Mouse (Mus musculus) lung, embryonic 14.5 days (tissue): ENCODE data around the gene Olfr281. TPM values are rescaled to one million over a fixed set of nuclear protein-coding genes. Genes with fewer than 3 reads are reported as not detected.
A peak's percentile ranks its signal among the peaks of the same experiment; 100 is the strongest.
"Not testable (repeated sequence)": the region's sequence is repeated elsewhere in the genome, so short reads cannot be mapped to it uniquely, and the experiment has no call there.

Source experiments
- ATAC-seq: fragments of 200-750 bp; cut with Nextera tagmentation; 2 replicates; pipeline ENCODE4 v1.8.0; 2017; ENCODE audit warnings: mild to moderate bottlenecking, moderate TSS enrichment, moderate library complexity; ENCODE audit not compliant: insufficient read depth
- DNase-seq: peaks from one replicate; pipeline ENCODE4 v3.0.0-alpha.2; 2015
- H3K27ac ChIP-seq: fragments of 300-500 bp; sonication (generic); 2 replicates; pipeline ENCODE4 v1.5.1; 2014; ENCODE audit warnings: low read depth, mild to moderate bottlenecking, moderate library complexity
- H3K27me3 ChIP-seq: fragments of 300-500 bp; sonication (generic); 2 replicates; pipeline ENCODE4 v1.6.1; 2014; ENCODE audit warnings: low read length, control low read depth; ENCODE audit not compliant: insufficient read depth
- H3K36me3 ChIP-seq: fragments of 300-500 bp; sonication (generic); 2 replicates; pipeline ENCODE4 v1.6.1; 2014; ENCODE audit warnings: control low read depth; ENCODE audit not compliant: insufficient read depth
- H3K4me1 ChIP-seq: fragments of 300-500 bp; sonication (generic); 2 replicates; pipeline ENCODE4 v1.6.1; 2014; ENCODE audit warnings: antibody characterized with exemption, control low read depth; ENCODE audit not compliant: insufficient read depth
- H3K4me2 ChIP-seq: fragments of 300-500 bp; sonication (generic); 2 replicates; pipeline ENCODE4 v1.6.1; 2014; ENCODE audit warnings: mild to moderate bottlenecking
- H3K4me3 ChIP-seq: fragments of 300-500 bp; sonication (generic); 2 replicates; pipeline ENCODE4 v1.5.1; 2014; ENCODE audit warnings: low read depth, low read length
- H3K9ac ChIP-seq: fragments of 300-500 bp; sonication (generic); 2 replicates; pipeline ENCODE4 v1.6.1; 2014
- H3K9me3 ChIP-seq: fragments of 300-500 bp; sonication (generic); 2 replicates; pipeline ENCODE4 v1.6.1; 2016; ENCODE audit warnings: low read depth, low read length, control low read depth
- CTCF ChIP-seq: IDR thresholded peaks from 2 replicates; pipeline ENCODE4 v1.5.1; 2016; ENCODE audit warnings: antibody characterized with exemption, low read depth
- WGBS: fragments of 180-500 bp; shearing (Covaris S2); extraction: QIAGEN DNeasy Blood & Tissue Kit; methylation state at CpG from one replicate; pipeline ENCODE4 v1.1.7; 2014; 5-methylcytosine and 5-hydroxymethylcytosine counted together
- polyA plus RNA-seq: library from polyadenylated mRNA; unstranded; fragments of >200 nt; fragmentation: Nextera tagmentation; extraction: Ambion mirVana; gene quantifications from 2 replicates; pipeline ENCODE4 v1.2.1, GENCODE M21; 2014

The Olfr281 gene
- not detected in 2 replicates for polyA plus RNA-seq

GRCm38 (mm10) chr15:98452288-98452687 lies at the start of gene Olfr281:
TSS of gene Olfr281 (plus strand) at chr15:98452588.
- 89% methylated on average over 7 of the region's 7 CpGs for WGBS
- Histone ChIP-seq H3K4me3 (no peak within 1 kb of the TSS), H3K4me1 (no peaks in the 10 kb centered on the region), H3K9me3 (no peaks in the 10 kb centered on the region), H3K36me3 (no peaks in the 10 kb centered on the region), H3K9ac (no peak within 1 kb of the TSS), H3K27ac (no peak within 1 kb of the TSS), H3K27me3 (no peaks in the 10 kb centered on the region), H3K4me2 (no peak within 1 kb of the TSS)
- no peak for TF ChIP-seq CTCF
- DNase-seq (no peak), ATAC-seq (no peak)

GRCm38 (mm10) chr15:98408406-98409060 lies 43.9 kb upstream of the Olfr281 start:
- no peaks in the 10 kb centered on the region; the same call in 1 of the 2 replicates for H3K9me3 ChIP-seq
- no peaks in the 10 kb centered on the region for H3K4me1 ChIP-seq
- TF ChIP-seq CTCF: 0 out of 2 replicates have a peak, but pooled peaks have one; percentile 30
- H3K27ac ChIP-seq: no peak overlapping the region
- WGBS: 64% methylated on average over 17 of the region's 17 CpGs
- H3K9ac ChIP-seq: no peak overlapping the region
- ATAC-seq (no peak), DNase-seq (peak; percentile 41)
- no peak overlapping the region for H3K4me2 ChIP-seq
- no peaks in the 10 kb centered on the region for H3K27me3 ChIP-seq
- H3K36me3 ChIP-seq: no peaks in the 10 kb centered on the region
- no peak overlapping the region for H3K4me3 ChIP-seq

GRCm38 (mm10) chr15:98409635-98410034 lies 42.8 kb upstream of the Olfr281 start:
- no peak overlapping the region for H3K4me3 ChIP-seq
- H3K27ac ChIP-seq: no peak overlapping the region
- no peak for TF ChIP-seq CTCF
- no peak for ATAC-seq
- H3K4me1 ChIP-seq: no peaks in the 10 kb centered on the region
- no peak overlapping the region for H3K9ac ChIP-seq
- H3K9me3 ChIP-seq: no peaks in the 10 kb centered on the region; the same call in 1 of the 2 replicates
- H3K27me3 ChIP-seq: no peaks in the 10 kb centered on the region
- no peak for DNase-seq
- 76% methylated on average over 2 of the region's 2 CpGs for WGBS
- H3K4me2 ChIP-seq: no peak overlapping the region
- no peaks in the 10 kb centered on the region for H3K36me3 ChIP-seq

- Histone ChIP-seq H3K36me3 (no peaks in the 10 kb centered on the region), H3K27me3 (no peaks in the 10 kb centered on the region), H3K4me1 (no peaks in the 10 kb centered on the region), H3K9ac (no peak overlapping the region), H3K27ac (no peak overlapping the region), H3K9me3 (no peaks in the 10 kb centered on the region; the same call in 1 of the 2 replicates), H3K4me2 (no peak overlapping the region), H3K4me3 (no peak overlapping the region)
- TF ChIP-seq CTCF: no peak
- 93% methylated on average over 9 of the region's 9 CpGs for WGBS
- ATAC-seq (no peak), DNase-seq (no peak)
These were observed 42.1 kb upstream of the Olfr281 start for GRCm38 (mm10) chr15:98410249-98410648.

- Histone ChIP-seq H3K27ac (no peak overlapping the region), H3K36me3 (no peaks in the 10 kb centered on the region), H3K27me3 (no peaks in the 10 kb centered on the region), H3K4me2 (no peak overlapping the region), H3K9me3 (no peaks in the 10 kb centered on the region), H3K9ac (no peak overlapping the region), H3K4me3 (no peak overlapping the region), H3K4me1 (no peaks in the 10 kb centered on the region)
- TF ChIP-seq CTCF: no peak
- DNase-seq (no peak), ATAC-seq (no peak)
- 69% methylated on average over 4 of the region's 4 CpGs for WGBS
These were observed 36.4 kb upstream of the Olfr281 start for GRCm38 (mm10) chr15:98415996-98416395.

GRCm38 (mm10) chr15:98416802-98417201 lies 35.6 kb upstream of the Olfr281 start:
- not testable (repeated sequence) for H3K9me3 ChIP-seq, DNase-seq, H3K4me3 ChIP-seq, H3K27me3 ChIP-seq, H3K9ac ChIP-seq, H3K4me2 ChIP-seq, H3K27ac ChIP-seq, H3K36me3 ChIP-seq, ATAC-seq, H3K4me1 ChIP-seq

GRCm38 (mm10) chr15:98417285-98417684 lies 35.1 kb upstream of the Olfr281 start:
- not testable (repeated sequence) for H3K36me3 ChIP-seq, H3K9me3 ChIP-seq

GRCm38 (mm10) chr15:98418096-98418495 lies 34.3 kb upstream of the Olfr281 start:
- Histone ChIP-seq H3K4me1 (no peaks in the 10 kb centered on the region), H3K9ac (no peak overlapping the region), H3K27ac (no peak overlapping the region), H3K9me3 (no peaks in the 10 kb centered on the region), H3K36me3 (no peaks in the 10 kb centered on the region), H3K4me2 (no peak overlapping the region), H3K27me3 (no peaks in the 10 kb centered on the region), H3K4me3 (no peak overlapping the region)
- 37% methylated on average over 7 of the region's 7 CpGs for WGBS
- TF ChIP-seq CTCF: no peak
- no peak for ATAC-seq
- DNase-seq: peak; percentile 65

More at GRCm38 (mm10) chr15:98417285-98417684, 35.1 kb upstream of the Olfr281 start:
- H3K27ac ChIP-seq, H3K9ac ChIP-seq, ATAC-seq, H3K4me2 ChIP-seq, H3K4me1 ChIP-seq, H3K4me3 ChIP-seq, H3K27me3 ChIP-seq: not testable (repeated sequence)
- DNase-seq: peak; percentile 45
- peak; percentile 56 for TF ChIP-seq CTCF
- 14% methylated on average over 2 of the region's 3 CpGs for WGBS
